Mouse (Mus musculus): ENCODE results near the gene Atp13a1. TPM values are rescaled to one million over a fixed set of nuclear protein-coding genes. Genes with fewer than 3 reads are reported as not detected.

Atp13a1 gene
- polyA plus RNA-seq, 1 experiment from 2014 or later, result 53.4 TPM

GRCm38 (mm10) chr8:69805086-69805485 is 14.1 kb downstream of the Atp13a1 start:
- no peak for ATAC-seq (ENCODE audit: low FRiP score, low TSS enrichment)
- Histone ChIP-seq H3K4me3 (ENCODE audit: low read length) (no peak overlapping the region), H3K4me2 (replicated peaks; ENCODE audit: low read depth, low read length) (no peak overlapping the region), H3K9ac (ENCODE audit: low read depth, low read length) (no peak overlapping the region), H3K27me3 (ENCODE audit: control insufficient read depth, insufficient read depth, low read length) (no peaks in the 10 kb centered on the region), H3K27ac (ENCODE audit: low read depth, low read length) (no peak overlapping the region), H3K9me3 (ENCODE audit: control insufficient read depth, low read length) (no peaks in the 10 kb centered on the region), H3K4me1 (ENCODE audit: control insufficient read depth, insufficient read depth, low read length) (0 out of 2 replicates have a peak, but pooled peaks cover 4% of the 10 kb centered on the region), H3K36me3 (ENCODE audit: control insufficient read depth, insufficient read depth, low read length) (peaks cover 77% of the 10 kb centered on the region)
- 95% methylated on average over 10 of the region's 10 CpGs for whole genome bisulfite sequencing

GRCm38 (mm10) chr8:69805491-69805890 is 14.5 kb downstream of the Atp13a1 start:
- Histone ChIP-seq H3K9ac (ENCODE audit: low read depth, low read length) (no peak overlapping the region), H3K27ac (ENCODE audit: low read depth, low read length) (no peak overlapping the region), H3K9me3 (ENCODE audit: control insufficient read depth, low read length) (no peaks in the 10 kb centered on the region), H3K27me3 (ENCODE audit: control insufficient read depth, insufficient read depth, low read length) (no peaks in the 10 kb centered on the region), H3K4me2 (replicated peaks; ENCODE audit: low read depth, low read length) (no peak overlapping the region), H3K36me3 (ENCODE audit: control insufficient read depth, insufficient read depth, low read length) (peaks cover 73% of the 10 kb centered on the region), H3K4me1 (ENCODE audit: control insufficient read depth, insufficient read depth, low read length) (0 out of 2 replicates have a peak, but pooled peaks cover 4% of the 10 kb centered on the region), H3K4me3 (ENCODE audit: low read length) (no peak overlapping the region)
- no peak for ATAC-seq (ENCODE audit: low FRiP score, low TSS enrichment)
- 87% methylated on average over 9 of the region's 9 CpGs for WGBS

- Histone ChIP-seq H3K27ac (ENCODE audit: low read depth, low read length) (no peak overlapping the region), H3K27me3 (ENCODE audit: control insufficient read depth, insufficient read depth, low read length) (no peaks in the 10 kb centered on the region), H3K36me3 (ENCODE audit: control insufficient read depth, insufficient read depth, low read length) (peaks cover 58% of the 10 kb centered on the region), H3K9ac (ENCODE audit: low read depth, low read length) (no peak overlapping the region), H3K4me1 (ENCODE audit: control insufficient read depth, insufficient read depth, low read length) (0 out of 2 replicates have a peak, but pooled peaks cover 4% of the 10 kb centered on the region), H3K9me3 (ENCODE audit: control insufficient read depth, low read length) (no peaks in the 10 kb centered on the region), H3K4me3 (ENCODE audit: low read length) (no peak overlapping the region), H3K4me2 (replicated peaks; ENCODE audit: low read depth, low read length) (no peak overlapping the region)
- 94% methylated on average over 5 of the region's 5 CpGs for WGBS
- no peak for ATAC-seq (ENCODE audit: low FRiP score, low TSS enrichment)
Observed at GRCm38 (mm10) chr8:69807236-69807635, 16.3 kb downstream of the Atp13a1 start.

- Histone ChIP-seq H3K27ac (ENCODE audit: low read depth, low read length) (no peak within 1 kb of the TSS), H3K9ac (ENCODE audit: low read depth, low read length) (peak within 1 kb of the TSS; percentile 48; the same call in 1 of the 2 replicates), H3K36me3 (ENCODE audit: control insufficient read depth, insufficient read depth, low read length) (peaks cover 50% of the 10 kb centered on the region), H3K4me3 (ENCODE audit: low read length) (peak within 1 kb of the TSS; percentile 50), H3K4me1 (ENCODE audit: control insufficient read depth, insufficient read depth, low read length) (0 out of 2 replicates have a peak, but pooled peaks cover 4% of the 10 kb centered on the region), H3K27me3 (ENCODE audit: control insufficient read depth, insufficient read depth, low read length) (no peaks in the 10 kb centered on the region), H3K9me3 (ENCODE audit: control insufficient read depth, low read length) (no peaks in the 10 kb centered on the region), H3K4me2 (replicated peaks; ENCODE audit: low read depth, low read length) (peak within 1 kb of the TSS; percentile 81)
- WGBS, result 6% methylated on average over 28 of the region's 28 CpGs
- peak; percentile 80 for ATAC-seq (ENCODE audit: low FRiP score, low TSS enrichment)
Observed at GRCm38 (mm10) chr8:69808094-69808863, 17.3 kb downstream of the Atp13a1 start, which contains the start of gene Gmip. Gene Gmip, plus strand, starts transcription at chr8:69808679.

- no peaks in the 10 kb centered on the region for H3K9me3 ChIP-seq (ENCODE audit: control insufficient read depth, low read length)
- peaks cover 50% of the 10 kb centered on the region for H3K36me3 ChIP-seq (ENCODE audit: control insufficient read depth, insufficient read depth, low read length)
- peak overlapping the region; percentile 81 for H3K4me2 ChIP-seq (replicated peaks; ENCODE audit: low read depth, low read length)
- WGBS, result 1% methylated on average over 23 of the region's 23 CpGs
- H3K4me3 ChIP-seq (ENCODE audit: low read length), result peak overlapping the region; percentile 50
- peak overlapping the region; percentile 48; the same call in 1 of the 2 replicates for H3K9ac ChIP-seq (ENCODE audit: low read depth, low read length)
- H3K27me3 ChIP-seq (ENCODE audit: control insufficient read depth, insufficient read depth, low read length), result no peaks in the 10 kb centered on the region
- no peak overlapping the region for H3K27ac ChIP-seq (ENCODE audit: low read depth, low read length)
- ATAC-seq (ENCODE audit: low FRiP score, low TSS enrichment), result peak; percentile 52
- 0 out of 2 replicates have a peak, but pooled peaks cover 4% of the 10 kb centered on the region for H3K4me1 ChIP-seq (ENCODE audit: control insufficient read depth, insufficient read depth, low read length)
Observed at GRCm38 (mm10) chr8:69808864-69809403, 18.0 kb downstream of the Atp13a1 start.

- no peak for ATAC-seq (ENCODE audit: low FRiP score, low TSS enrichment)
- no peaks in the 10 kb centered on the region for H3K27me3 ChIP-seq (ENCODE audit: control insufficient read depth, insufficient read depth, low read length)
- no peaks in the 10 kb centered on the region; the same call in 1 of the 2 replicates for H3K9me3 ChIP-seq (ENCODE audit: control insufficient read depth, low read length)
- no peak overlapping the region for H3K27ac ChIP-seq (ENCODE audit: low read depth, low read length)
- H3K4me3 ChIP-seq (ENCODE audit: low read length), result no peak overlapping the region
- peak overlapping the region; percentile 15; the same call in 1 of the 2 replicates for H3K4me2 ChIP-seq (replicated peaks; ENCODE audit: low read depth, low read length)
- H3K4me1 ChIP-seq (ENCODE audit: control insufficient read depth, insufficient read depth, low read length), result 0 out of 2 replicates have a peak, but pooled peaks cover 4% of the 10 kb centered on the region
- H3K9ac ChIP-seq (ENCODE audit: low read depth, low read length), result no peak overlapping the region
- peaks cover 48% of the 10 kb centered on the region for H3K36me3 ChIP-seq (ENCODE audit: control insufficient read depth, insufficient read depth, low read length)
- WGBS, result 58% methylated on average over 3 of the region's 3 CpGs
Observed at GRCm38 (mm10) chr8:69809820-69810219, 18.9 kb downstream of the Atp13a1 start.

- Histone ChIP-seq H3K27me3 (ENCODE audit: control insufficient read depth, insufficient read depth, low read length) (no peaks in the 10 kb centered on the region), H3K4me2 (replicated peaks; ENCODE audit: low read depth, low read length) (no peak overlapping the region), H3K9me3 (ENCODE audit: control insufficient read depth, low read length) (no peaks in the 10 kb centered on the region; the same call in 1 of the 2 replicates), H3K4me3 (ENCODE audit: low read length) (no peak overlapping the region), H3K36me3 (ENCODE audit: control insufficient read depth, insufficient read depth, low read length) (peaks cover 23% of the 10 kb centered on the region), H3K4me1 (ENCODE audit: control insufficient read depth, insufficient read depth, low read length) (no peaks in the 10 kb centered on the region), H3K9ac (ENCODE audit: low read depth, low read length) (no peak overlapping the region), H3K27ac (ENCODE audit: low read depth, low read length) (no peak overlapping the region)
- no peak for ATAC-seq (ENCODE audit: low FRiP score, low TSS enrichment)
- 100% methylated on average over 2 of the region's 2 CpGs for WGBS
Observed at GRCm38 (mm10) chr8:69814881-69815280, 23.9 kb downstream of the Atp13a1 start.

- Histone ChIP-seq H3K4me3 (ENCODE audit: low read length) (no peak overlapping the region), H3K9ac (ENCODE audit: low read depth, low read length) (no peak overlapping the region), H3K4me2 (replicated peaks; ENCODE audit: low read depth, low read length) (no peak overlapping the region), H3K9me3 (ENCODE audit: control insufficient read depth, low read length) (no peaks in the 10 kb centered on the region; the same call in 1 of the 2 replicates), H3K27ac (ENCODE audit: low read depth, low read length) (no peak overlapping the region), H3K4me1 (ENCODE audit: control insufficient read depth, insufficient read depth, low read length) (no peaks in the 10 kb centered on the region), H3K36me3 (ENCODE audit: control insufficient read depth, insufficient read depth, low read length) (peaks cover 23% of the 10 kb centered on the region), H3K27me3 (ENCODE audit: control insufficient read depth, insufficient read depth, low read length) (no peaks in the 10 kb centered on the region)
- 97% methylated on average over 4 of the region's 4 CpGs for WGBS
- no peak for ATAC-seq (ENCODE audit: low FRiP score, low TSS enrichment)
Observed at GRCm38 (mm10) chr8:69815396-69815795, 24.4 kb downstream of the Atp13a1 start.

- peaks cover 12% of the 10 kb centered on the region; the same call in 1 of the 2 replicates for H3K36me3 ChIP-seq (ENCODE audit: control insufficient read depth, insufficient read depth, low read length)
- H3K9ac ChIP-seq (ENCODE audit: low read depth, low read length), result no peak overlapping the region
- ATAC-seq (ENCODE audit: low FRiP score, low TSS enrichment), result no peak
- no peaks in the 10 kb centered on the region for H3K9me3 ChIP-seq (ENCODE audit: control insufficient read depth, low read length)
- 74% methylated on average over 9 of the region's 9 CpGs for WGBS
- no peaks in the 10 kb centered on the region for H3K27me3 ChIP-seq (ENCODE audit: control insufficient read depth, insufficient read depth, low read length)
- H3K4me1 ChIP-seq (ENCODE audit: control insufficient read depth, insufficient read depth, low read length), result peaks cover 16% of the 10 kb centered on the region
- no peak overlapping the region for H3K4me3 ChIP-seq (ENCODE audit: low read length)
- no peak overlapping the region for H3K4me2 ChIP-seq (replicated peaks; ENCODE audit: low read depth, low read length)
- H3K27ac ChIP-seq (ENCODE audit: low read depth, low read length), result no peak overlapping the region
Observed at GRCm38 (mm10) chr8:69820466-69820865, 29.5 kb downstream of the Atp13a1 start.
